ENCODE assay signal across 15 mouse cellular contexts in the genomic region with DNA sequence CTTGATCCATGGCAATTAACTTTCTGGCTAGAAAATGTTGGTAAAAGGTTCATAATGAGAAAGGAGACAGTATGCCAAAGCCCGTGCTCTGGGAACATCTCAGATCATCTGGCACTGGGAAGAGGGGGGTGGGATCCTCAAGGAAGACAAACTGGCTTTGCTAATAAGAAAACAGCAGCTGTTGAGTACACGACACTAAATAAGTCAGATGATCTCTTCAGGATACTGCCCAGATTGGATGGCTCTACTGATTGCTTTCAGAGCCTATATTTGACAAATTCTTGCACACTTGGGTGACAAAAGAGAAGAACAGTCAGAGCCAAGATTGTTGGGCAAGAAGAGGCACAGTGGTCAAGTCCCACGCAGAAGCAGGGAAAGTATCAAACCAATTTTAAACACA.
A peak's percentile ranks its signal among the peaks of the same experiment; 100 is the strongest.
DNase-seq lines count a peak whose midpoint lies in the region; TF ChIP-seq lines count a peak whose summit lies in the region.
"Had no signal": no experiment of that assay in that cellular context is flagged by ENCODE, and none has a peak within 500 bp of the region (broad histone marks: within the 10 kb centered on the region; RNA-seq: fewer than 3 reads in every experiment).

No protein-coding gene starts in this region.

- TF ChIP-seq POLR2A in lung, adult 2 months (IDR thresholded peaks at IDR 0.05; ENCODE audit: borderline replicate concordance, extremely low read depth, low read depth, low read length), result no peak

- H3K4me3 ChIP-seq in lung, adult 2 months (replicated peaks; ENCODE audit: extremely low read depth, low read depth, low read length), result no peak overlapping the region
- H3K4me3 ChIP-seq: embryonic facial prominence, embryonic 10.5 days; forebrain, embryonic 10.5 days; heart, adult 2 months; heart, embryonic 13.5 days; hindbrain, embryonic 15.5 days had no signal

- no peaks in the 10 kb centered on the region; the same call in 1 of the 2 replicates for H3K4me1 ChIP-seq in lung, adult 2 months (ENCODE audit: control insufficient read depth, insufficient read depth, low read length)
- H3K4me1 ChIP-seq: embryonic facial prominence, embryonic 10.5 days; forebrain, embryonic 10.5 days; heart, embryonic 13.5 days; hindbrain, embryonic 15.5 days had no signal

- intact Hi-C loops in gastrocnemius, postnatal 14 days (cut with DNase I; ENCODE audit: low total_unique reads), result no loop called here

- no peak for TF ChIP-seq CTCF in lung, adult 2 months (IDR thresholded peaks at IDR 0.05; ENCODE audit: insufficient read depth, low read length)

- 61% methylated on average over 3 of the region's 3 CpGs for WGBS in lung, adult 2 months

- DNase-seq in gastrocnemius, postnatal 14 days, result peak; percentile 17
- DNase-seq in gastrocnemius, postnatal 25 days, result no peak
- DNase-seq in lung, postnatal 10 days, result peak; percentile 34
- DNase-seq in lung, adult 2 months, result no peak
- peak; percentile 26 for DNase-seq in lung, postnatal 25 days (ENCODE audit: low spot score)
- no peak for DNase-seq in heart, adult 8-10 months (ENCODE audit: low spot score)
- DNase-seq: adrenal gland, adult 8-10 months; adrenal gland, postnatal 36 days; cerebellum, adult 2 months; heart, adult 2 months; heart, postnatal 36 days had no signal

Comparison
In these comparisons a context has a peak if more than half of its experiments do, and no peak if none do; other contexts are left out.
1. DNase-seq: peak in gastrocnemius, postnatal 14 days (single experiment), lung, postnatal 10 days (single experiment) and lung, postnatal 25 days (single experiment); none in gastrocnemius, postnatal 25 days (single experiment), lung, adult 2 months (single experiment) and heart, adult 8-10 months (single experiment).